Mouse (Mus musculus) ES-Bruce4 (cell line): Measurements from ENCODE around the gene Arhgap9. TPM values are rescaled to one million over a fixed set of nuclear protein-coding genes. Genes with fewer than 3 reads are reported as not detected.

Experiments used
- H3K27ac ChIP-seq: 2 replicates; pipeline ENCODE4 v1.5.1; 2012; ENCODE audit warnings: low read length, inconsistent platforms; ENCODE audit not compliant: insufficient read depth
- H3K27me3 ChIP-seq: 2 replicates; pipeline ENCODE4 v1.6.1; 2012; ENCODE audit warnings: mild to moderate bottlenecking, low read length, inconsistent platforms; ENCODE audit not compliant: control insufficient read depth, poor library complexity, insufficient read depth, severe bottlenecking
- H3K36me3 ChIP-seq: 2 replicates; pipeline ENCODE4 v1.6.1; 2012; ENCODE audit warnings: inconsistent platforms, mild to moderate bottlenecking, low read length, moderate library complexity; ENCODE audit not compliant: control insufficient read depth, poor library complexity, insufficient read depth, severe bottlenecking
- H3K4me1 ChIP-seq: one replicate; pipeline ENCODE4 v1.8.1; 2011; ENCODE audit warnings: low read length; ENCODE audit not compliant: control insufficient read depth, insufficient read depth
- H3K4me3 ChIP-seq: 2 replicates; pipeline ENCODE4 v1.5.1; 2011; ENCODE audit warnings: low read depth, mild to moderate bottlenecking, low read length
- H3K9ac ChIP-seq: 2 replicates; pipeline ENCODE4 v1.6.1; 2012; ENCODE audit warnings: low read depth, mild to moderate bottlenecking, inconsistent platforms; ENCODE audit not compliant: poor library complexity, severe bottlenecking
- H3K9me3 ChIP-seq: replicated peaks from 2 replicates; pipeline ENCODE4 v1.6.1; 2012; ENCODE audit warnings: mild to moderate bottlenecking, low read length, inconsistent platforms; ENCODE audit not compliant: control insufficient read depth, poor library complexity, insufficient read depth, severe bottlenecking
- CTCF ChIP-seq: IDR thresholded peaks from one replicate; pipeline ENCODE4 v1.8.1; 2011; ENCODE audit warnings: low read depth, low read length
- EP300 ChIP-seq: IDR thresholded peaks from 2 replicates; pipeline ENCODE4 v1.6.1; 2011; ENCODE audit warnings: low read depth, low read length; ENCODE audit not compliant: insufficient read depth
- POLR2A ChIP-seq: IDR thresholded peaks from one replicate; pipeline ENCODE4 v1.8.1; 2011; ENCODE audit warnings: low read length; ENCODE audit not compliant: insufficient read depth
- polyA plus RNA-seq: library from polyadenylated mRNA; stranded (reverse); fragments of >200 nt; gene quantifications from 2 replicates; pipeline ENCODE4 v1.2.4, GENCODE M21; 2011; ENCODE audit warnings: low read depth; ENCODE audit not compliant: missing spikeins, insufficient read depth, insufficient read length

The Arhgap9 gene
- polyA plus RNA-seq, 1 experiment: 8.5 TPM

- H3K4me3 ChIP-seq: peak overlapping the region; percentile 94
- TF ChIP-seq POLR2A: no peak
- no peak for TF ChIP-seq EP300
- no peak for TF ChIP-seq CTCF
- peak overlapping the region; percentile 94 for H3K27ac ChIP-seq
- 0 out of 2 replicates have a peak, but pooled peaks cover 2% of the 10 kb centered on the region for H3K36me3 ChIP-seq
- H3K9ac ChIP-seq: peak overlapping the region; percentile 88
- H3K4me1 ChIP-seq: peaks cover 2% of the 10 kb centered on the region
- H3K9me3 ChIP-seq: no peaks in the 10 kb centered on the region
- no peaks in the 10 kb centered on the region for H3K27me3 ChIP-seq
Observed at GRCm38 (mm10) chr10:127339683-127340576, 18.2 kb downstream of the Arhgap9 start.

DNA sequence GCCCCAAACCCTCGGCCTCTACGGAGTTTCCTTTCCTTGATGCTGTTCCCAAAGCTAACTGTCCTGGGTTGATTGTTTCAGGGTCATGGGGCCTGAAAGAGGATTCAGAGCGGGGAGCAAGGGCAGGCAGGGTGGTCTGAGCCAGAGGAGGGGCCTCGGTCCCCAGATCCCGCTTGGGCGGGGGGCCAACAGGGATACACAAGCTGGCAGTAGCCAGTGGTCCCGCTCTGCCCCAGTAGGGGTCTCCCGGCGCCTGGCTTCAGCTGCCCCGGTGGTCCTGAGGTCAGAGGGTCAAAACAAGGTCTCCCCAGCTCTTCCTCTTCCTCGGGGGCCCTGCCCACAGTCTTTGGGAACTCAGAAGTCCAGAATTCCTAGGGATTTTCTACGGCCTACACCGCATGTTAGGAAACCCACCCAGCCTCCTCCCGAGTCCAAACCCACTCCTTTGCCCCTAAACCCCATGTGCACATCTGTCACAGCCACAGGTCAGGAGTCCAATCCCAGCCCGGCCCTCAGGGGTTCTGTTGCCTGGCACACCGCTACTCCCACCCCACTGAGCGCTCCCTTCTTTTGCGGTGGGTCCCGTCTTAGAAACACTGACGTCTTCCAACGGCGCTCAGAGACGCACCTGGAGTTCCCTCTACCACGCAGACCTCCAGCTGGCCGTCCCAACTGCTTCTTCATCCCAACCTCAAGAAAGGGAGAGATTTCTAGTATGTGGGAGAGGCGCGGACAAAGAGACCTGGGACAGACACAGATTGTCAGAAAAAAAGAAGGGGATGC, 19.0 kb downstream of the Arhgap9 start:
- H3K4me1 ChIP-seq: peaks cover 2% of the 10 kb centered on the region
- peak overlapping the region; percentile 88 for H3K9ac ChIP-seq
- H3K9me3 ChIP-seq: no peaks in the 10 kb centered on the region
- H3K27ac ChIP-seq: peak overlapping the region; percentile 94
- TF ChIP-seq POLR2A (no peak), EP300 (0 out of 2 replicates have a peak, but pooled peaks have one; percentile 15), CTCF (peak; percentile 7)
- no peaks in the 10 kb centered on the region for H3K27me3 ChIP-seq
- H3K4me3 ChIP-seq: peak overlapping the region; percentile 94
- no peaks in the 10 kb centered on the region for H3K36me3 ChIP-seq

- H3K4me3 ChIP-seq: peak overlapping the region; percentile 94
- TF ChIP-seq EP300: no peak
- TF ChIP-seq POLR2A: no peak
- no peak for TF ChIP-seq CTCF
- peak overlapping the region; percentile 88 for H3K9ac ChIP-seq
- H3K27me3 ChIP-seq: no peaks in the 10 kb centered on the region
- H3K36me3 ChIP-seq: no peaks in the 10 kb centered on the region
- peak overlapping the region; percentile 94 for H3K27ac ChIP-seq
- no peaks in the 10 kb centered on the region for H3K9me3 ChIP-seq
- no peaks in the 10 kb centered on the region for H3K4me1 ChIP-seq
Observed at GRCm38 (mm10) chr10:127341360-127341690, 19.6 kb downstream of the Arhgap9 start.

DNA sequence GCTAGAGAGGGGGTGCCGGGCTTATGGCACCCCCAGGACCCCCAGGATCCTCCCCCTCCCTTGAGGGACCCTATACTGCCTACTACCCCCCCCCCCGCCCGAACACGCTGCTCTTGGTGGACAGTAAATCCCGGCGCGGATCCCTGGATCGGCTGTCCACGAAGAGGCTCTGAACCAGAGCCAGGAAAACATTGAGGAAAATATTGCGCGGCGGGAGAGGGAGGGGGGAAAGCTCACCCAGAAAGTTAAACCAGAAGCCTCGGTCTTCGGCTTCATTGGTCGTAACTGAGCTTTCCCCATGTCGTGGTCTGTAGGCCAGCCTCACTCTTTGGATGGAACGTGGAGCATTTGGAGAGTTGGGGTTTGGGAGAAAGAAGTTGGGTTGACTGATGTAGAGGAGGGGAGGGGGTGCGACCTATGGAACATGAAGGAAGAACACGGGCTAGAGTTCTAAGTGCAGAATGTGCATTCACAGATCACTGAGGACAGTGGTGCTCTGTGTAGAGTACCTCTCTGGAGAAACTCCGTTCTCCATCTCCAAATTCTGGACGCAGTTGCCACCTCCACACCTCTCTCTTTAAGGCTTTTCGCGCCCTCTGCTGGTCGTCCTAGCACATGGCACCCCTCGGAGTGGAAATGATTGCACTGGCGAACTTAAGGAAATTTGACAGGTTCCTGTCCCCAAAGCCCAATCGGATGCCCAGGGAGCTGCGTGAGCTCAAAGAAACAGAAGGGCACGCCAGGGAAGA, 20.3 kb downstream of the Arhgap9 start, which contains the start of gene Gli1:
TSS of gene Gli1 (minus strand) at position 84 of the 749 bp plus-strand sequence.
- Histone ChIP-seq H3K4me3 (peak within 1 kb of the TSS; percentile 94), H3K27me3 (no peaks in the 10 kb centered on the region), H3K27ac (peak within 1 kb of the TSS; percentile 94), H3K9ac (peak within 1 kb of the TSS; percentile 88), H3K36me3 (no peaks in the 10 kb centered on the region), H3K9me3 (no peaks in the 10 kb centered on the region), H3K4me1 (no peaks in the 10 kb centered on the region)
- TF ChIP-seq POLR2A (no peak), EP300 (peak; percentile 32; the same call in 1 of the 2 replicates), CTCF (peak; percentile 87)

DNA sequence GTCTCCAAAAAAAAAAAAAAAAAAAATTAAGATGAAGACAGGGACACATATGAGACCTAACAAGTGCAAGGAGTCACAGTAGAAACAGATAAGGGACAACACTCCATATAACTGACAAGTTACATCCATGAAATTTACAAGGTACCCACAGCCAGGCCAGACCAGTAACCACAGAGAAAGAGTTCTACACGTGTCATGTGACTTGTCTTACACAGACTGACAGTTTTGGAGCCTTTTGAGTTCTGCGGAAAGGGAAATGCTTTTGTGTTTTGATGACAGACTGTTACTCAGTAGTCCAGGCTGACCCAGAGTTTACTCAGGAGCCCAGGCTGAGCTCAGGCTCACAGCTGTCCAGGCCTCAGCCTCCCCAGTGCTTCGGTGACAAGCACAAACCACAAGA, 21.3 kb downstream of the Arhgap9 start:
- Histone ChIP-seq H3K27me3 (no peaks in the 10 kb centered on the region), H3K27ac (no peak overlapping the region), H3K4me3 (no peak overlapping the region), H3K9ac (no peak overlapping the region), H3K9me3 (no peaks in the 10 kb centered on the region), H3K36me3 (no peaks in the 10 kb centered on the region), H3K4me1 (no peaks in the 10 kb centered on the region)
- TF ChIP-seq CTCF: no peak
- no peak for TF ChIP-seq POLR2A
